Mouse (Mus musculus) erythroblast, embryonic 14.5 days (primary cell): ENCODE measurements around the gene Tbc1d16.

Experiments used
- GATA1 ChIP-seq: IDR thresholded peaks from 2 replicates; pipeline ENCODE4 v1.6.1; 2012; ENCODE audit warnings: low read length, inconsistent platforms, mixed read lengths
- TAL1 ChIP-seq: IDR thresholded peaks from 3 replicates; pipeline ENCODE4 v1.6.1; 2012; ENCODE audit warnings: low read length, inconsistent platforms, mixed read lengths

- TF ChIP-seq TAL1 (no peak), GATA1 (no peak)
These were observed 98.1 kb downstream of the Tbc1d16 start for GRCm38 (mm10) chr11:119130081-119130765.
